Mouse (Mus musculus): ENCODE measurements around the gene Plcd1. TPM values are rescaled to one million over a fixed set of nuclear protein-coding genes. Genes with fewer than 3 reads are reported as not detected.

The Plcd1 gene
- 16.8 and 18.7 TPM in 2 replicates for polyA plus RNA-seq (2015; fragmentation: Nextera tagmentation; extraction: Ambion mirVana)

DNA sequence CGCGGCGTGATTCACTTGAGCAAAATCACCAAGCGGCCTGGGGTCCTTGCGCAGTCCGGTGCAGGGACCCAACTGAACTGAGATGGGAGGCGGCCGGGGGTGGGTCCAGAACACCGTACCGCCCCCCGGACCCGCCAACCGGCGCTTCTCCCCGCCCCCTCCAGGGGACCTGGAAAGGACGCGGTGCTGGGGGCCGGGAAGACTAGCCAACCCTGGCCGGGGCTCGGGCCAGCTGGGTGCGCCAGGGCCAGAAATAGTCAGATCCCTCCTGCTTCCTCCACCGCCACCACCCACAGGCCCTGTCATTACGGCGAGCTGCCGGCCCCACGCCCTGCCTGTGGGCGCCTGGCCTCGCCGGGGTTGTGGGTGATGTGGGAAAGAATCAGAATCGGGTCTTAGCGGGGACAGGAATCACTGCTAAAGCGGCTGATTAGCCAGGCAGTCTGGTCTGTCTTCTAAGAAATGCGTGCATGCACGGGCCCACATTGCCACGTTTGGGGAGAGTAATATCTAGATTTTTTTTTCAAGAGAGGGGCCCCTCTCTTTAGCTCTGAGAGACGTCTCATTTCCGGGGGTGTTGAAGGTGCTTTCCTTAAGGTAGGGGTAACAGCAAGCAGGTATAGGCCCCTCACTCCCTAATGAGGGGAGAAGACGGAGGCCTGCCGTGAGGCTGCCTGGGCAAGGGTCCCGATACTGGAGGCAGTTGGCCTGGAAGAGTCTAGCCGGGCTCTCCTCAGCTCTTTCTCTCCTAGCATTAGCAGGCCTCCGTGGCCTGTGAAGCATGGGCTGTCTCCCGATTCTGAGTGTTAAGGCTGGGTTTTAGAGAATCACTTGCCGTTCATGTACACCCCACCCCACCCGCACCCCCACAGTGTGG, at the start of gene Plcd1:
TSS of gene Plcd1 (minus strand) at position 84 of the 877 bp plus-strand sequence.
- Histone ChIP-seq H3K36me3 (no peaks in the 10 kb centered on the region), H3K4me2 (replicated peaks) (peak within 1 kb of the TSS; percentile 94), H3K9ac (peak within 1 kb of the TSS; percentile 48), H3K9me3 (no peaks in the 10 kb centered on the region), H3K27ac (peak within 1 kb of the TSS; percentile 13; the same call in 1 of the 2 replicates), H3K4me1 (replicated peaks) (peaks cover 21% of the 10 kb centered on the region), H3K27me3 (replicated peaks) (no peaks in the 10 kb centered on the region), H3K4me3 (replicated peaks) (peak within 1 kb of the TSS; percentile 55)
- WGBS = 14% methylated on average over 45 of the region's 45 CpGs
- peak; percentile 77 for ATAC-seq

- ATAC-seq = no peak
- no peaks in the 10 kb centered on the region for H3K4me1 ChIP-seq (replicated peaks)
Observed at GRCm38 (mm10) chr9:119142066-119142465, 48.8 kb upstream of the Plcd1 start.

GRCm38 (mm10) chr9:119138836-119139235, 45.5 kb upstream of the Plcd1 start:
- no peak overlapping the region for H3K4me3 ChIP-seq (replicated peaks)
- H3K4me2 ChIP-seq (replicated peaks) = no peak overlapping the region
- no peaks in the 10 kb centered on the region for H3K36me3 ChIP-seq
- no peaks in the 10 kb centered on the region for H3K4me1 ChIP-seq (replicated peaks)
- 76% methylated on average over 2 of the region's 2 CpGs for WGBS
- H3K9ac ChIP-seq = no peak overlapping the region
- H3K27ac ChIP-seq = no peak overlapping the region
- ATAC-seq = no peak
- no peaks in the 10 kb centered on the region for H3K9me3 ChIP-seq
- no peaks in the 10 kb centered on the region for H3K27me3 ChIP-seq (replicated peaks)

More at GRCm38 (mm10) chr9:119142066-119142465, 48.8 kb upstream of the Plcd1 start:
- 65% methylated on average over 5 of the region's 5 CpGs for WGBS
- no peaks in the 10 kb centered on the region for H3K36me3 ChIP-seq
- H3K9ac ChIP-seq = no peak overlapping the region
- H3K27ac ChIP-seq = no peak overlapping the region
- H3K4me3 ChIP-seq (replicated peaks) = no peak overlapping the region
- H3K27me3 ChIP-seq (replicated peaks) = no peaks in the 10 kb centered on the region
- no peak overlapping the region for H3K4me2 ChIP-seq (replicated peaks)
- H3K9me3 ChIP-seq = no peaks in the 10 kb centered on the region

GRCm38 (mm10) chr9:119130692-119131091, 37.4 kb upstream of the Plcd1 start:
- 20% methylated on average over 5 of the region's 5 CpGs for WGBS
- ATAC-seq = no peak

DNA sequence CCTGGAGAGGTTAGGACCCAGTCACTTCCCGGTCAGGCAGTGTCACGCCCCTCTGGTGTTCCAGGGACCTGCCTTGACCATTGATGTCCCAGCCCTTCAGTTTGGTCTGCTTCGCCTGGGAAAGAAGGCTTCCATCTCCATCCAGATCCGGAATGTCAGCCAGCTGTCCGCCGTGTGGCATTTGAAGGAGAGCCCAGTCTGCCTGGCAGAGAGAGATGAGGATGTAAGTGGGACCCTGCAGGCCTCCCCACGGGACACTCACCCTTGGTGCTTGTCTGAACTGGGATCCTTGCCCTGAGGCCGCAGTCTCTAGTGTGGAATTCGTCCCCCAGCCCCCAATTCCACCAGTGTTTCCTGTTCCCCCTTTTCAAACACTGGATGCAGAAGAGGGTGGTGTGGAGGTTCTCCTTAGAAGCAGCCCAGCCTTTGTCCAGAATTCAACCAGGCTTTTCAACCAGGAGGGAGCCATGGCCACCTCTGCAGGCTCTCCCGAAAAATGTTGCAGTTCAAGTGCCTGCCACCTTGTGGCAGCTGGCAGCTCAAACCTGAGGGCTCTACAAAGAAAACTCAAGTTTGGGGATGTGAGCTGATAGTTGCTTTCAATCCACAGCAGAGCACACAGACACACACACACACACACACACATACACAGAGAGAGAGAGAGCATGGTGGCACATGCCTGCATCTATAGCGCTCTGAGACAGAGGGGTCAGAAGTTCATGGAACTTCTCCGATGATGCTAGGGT, 35.3 kb upstream of the Plcd1 start:
- no peak overlapping the region for H3K9ac ChIP-seq
- no peak overlapping the region for H3K27ac ChIP-seq
- no peaks in the 10 kb centered on the region for H3K36me3 ChIP-seq
- H3K9me3 ChIP-seq = no peaks in the 10 kb centered on the region
- WGBS = 78% methylated on average over 12 of the region's 12 CpGs
- ATAC-seq = no peak; the same call in 1 of the 2 replicates
- no peaks in the 10 kb centered on the region for H3K27me3 ChIP-seq (replicated peaks)
- 0 out of 2 replicates have a peak, but pooled peaks cover 4% of the 10 kb centered on the region for H3K4me1 ChIP-seq (replicated peaks)
- H3K4me2 ChIP-seq (replicated peaks) = no peak overlapping the region
- H3K4me3 ChIP-seq (replicated peaks) = no peak overlapping the region

More at GRCm38 (mm10) chr9:119130692-119131091, 37.4 kb upstream of the Plcd1 start:
- Histone ChIP-seq H3K9ac (no peak overlapping the region), H3K4me3 (replicated peaks) (no peak overlapping the region), H3K4me2 (replicated peaks) (no peak overlapping the region), H3K4me1 (replicated peaks) (0 out of 2 replicates have a peak, but pooled peaks cover 4% of the 10 kb centered on the region), H3K9me3 (no peaks in the 10 kb centered on the region), H3K36me3 (no peaks in the 10 kb centered on the region), H3K27ac (no peak overlapping the region), H3K27me3 (replicated peaks) (no peaks in the 10 kb centered on the region)

- WGBS = 85% methylated on average over 18 of the region's 18 CpGs
- Histone ChIP-seq H3K4me2 (replicated peaks) (no peak overlapping the region), H3K9me3 (no peaks in the 10 kb centered on the region), H3K27ac (no peak overlapping the region), H3K36me3 (no peaks in the 10 kb centered on the region), H3K4me1 (replicated peaks) (no peaks in the 10 kb centered on the region), H3K9ac (no peak overlapping the region), H3K27me3 (replicated peaks) (no peaks in the 10 kb centered on the region), H3K4me3 (replicated peaks) (no peak overlapping the region)
- ATAC-seq = no peak
Observed at GRCm38 (mm10) chr9:119122596-119123369, 29.5 kb upstream of the Plcd1 start.

GRCm38 (mm10) chr9:119120168-119120560, 26.9 kb upstream of the Plcd1 start:
- H3K36me3 ChIP-seq = no peaks in the 10 kb centered on the region
- H3K4me2 ChIP-seq (replicated peaks) = no peak overlapping the region
- H3K27ac ChIP-seq = no peak overlapping the region
- 51% methylated on average over 3 of the region's 3 CpGs for WGBS
- no peak for ATAC-seq
- H3K4me3 ChIP-seq (replicated peaks) = no peak overlapping the region
- no peak overlapping the region for H3K9ac ChIP-seq
- H3K27me3 ChIP-seq (replicated peaks) = no peaks in the 10 kb centered on the region
- H3K9me3 ChIP-seq = no peaks in the 10 kb centered on the region
- H3K4me1 ChIP-seq (replicated peaks) = no peaks in the 10 kb centered on the region

- H3K27me3 ChIP-seq (replicated peaks) = no peaks in the 10 kb centered on the region
Observed at GRCm38 (mm10) chr9:119119409-119120167, 26.3 kb upstream of the Plcd1 start.

DNA sequence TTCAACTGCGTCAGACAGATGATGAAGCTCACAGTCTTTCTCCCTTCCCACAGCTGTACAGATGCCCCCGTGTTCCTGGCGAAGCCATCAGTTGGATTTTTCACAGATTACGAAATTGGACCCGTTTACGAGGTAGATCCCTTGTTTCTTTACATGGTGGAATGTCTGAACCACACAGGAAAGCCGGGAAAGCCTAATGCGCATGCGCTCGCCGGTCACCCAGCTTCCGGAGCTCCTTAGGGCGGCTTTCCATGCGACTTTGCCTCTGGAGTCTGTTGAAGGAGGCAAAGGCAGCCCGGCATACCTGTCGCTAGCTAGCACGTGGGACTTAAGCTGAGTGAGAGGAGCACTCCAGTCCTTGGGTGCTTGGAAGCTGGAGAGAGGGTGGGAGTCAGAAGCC, 21.6 kb upstream of the Plcd1 start:
- no peak overlapping the region for H3K9ac ChIP-seq
- no peak overlapping the region for H3K4me3 ChIP-seq (replicated peaks)
- H3K27ac ChIP-seq = no peak overlapping the region
- H3K36me3 ChIP-seq = no peaks in the 10 kb centered on the region
- no peaks in the 10 kb centered on the region for H3K4me1 ChIP-seq (replicated peaks)
- no peak overlapping the region for H3K4me2 ChIP-seq (replicated peaks)
- WGBS = 86% methylated on average over 17 of the region's 17 CpGs
- no peaks in the 10 kb centered on the region for H3K9me3 ChIP-seq
- no peak for ATAC-seq
- H3K27me3 ChIP-seq (replicated peaks) = no peaks in the 10 kb centered on the region

More at GRCm38 (mm10) chr9:119119409-119120167, 26.3 kb upstream of the Plcd1 start:
- Histone ChIP-seq H3K4me1 (replicated peaks) (no peaks in the 10 kb centered on the region), H3K4me3 (replicated peaks) (no peak overlapping the region), H3K27ac (no peak overlapping the region), H3K9me3 (no peaks in the 10 kb centered on the region), H3K4me2 (replicated peaks) (no peak overlapping the region), H3K36me3 (no peaks in the 10 kb centered on the region), H3K9ac (no peak overlapping the region)
- no peak for ATAC-seq
- WGBS = 84% methylated on average over 19 of the region's 19 CpGs

DNA sequence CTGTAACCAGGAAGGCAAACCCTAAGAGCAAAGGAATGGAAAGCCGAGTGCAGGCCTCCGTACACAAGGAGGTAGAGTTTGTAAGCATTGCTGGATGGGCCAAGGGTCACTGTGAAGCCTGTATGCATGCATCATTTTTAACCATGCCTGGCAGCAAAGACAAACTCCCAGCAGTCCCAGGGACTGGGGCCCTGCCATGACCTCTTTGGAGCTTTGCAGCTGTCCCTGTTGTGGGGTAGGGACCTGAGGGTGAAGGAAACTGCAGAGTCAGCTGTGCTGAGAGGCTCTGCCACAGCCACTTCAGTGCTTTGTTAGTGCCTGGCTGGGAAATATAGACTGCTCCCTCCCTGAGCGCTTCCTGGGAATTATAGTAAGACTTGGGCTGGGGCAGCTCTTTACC, 17.3 kb upstream of the Plcd1 start:
- Histone ChIP-seq H3K4me2 (replicated peaks) (no peak overlapping the region), H3K4me3 (replicated peaks) (no peak overlapping the region), H3K27ac (no peak overlapping the region), H3K9ac (no peak overlapping the region), H3K9me3 (no peaks in the 10 kb centered on the region), H3K36me3 (no peaks in the 10 kb centered on the region), H3K27me3 (replicated peaks) (no peaks in the 10 kb centered on the region), H3K4me1 (replicated peaks) (no peaks in the 10 kb centered on the region)
- peak; percentile 28; the same call in 1 of the 2 replicates for ATAC-seq
- 41% methylated on average over 3 of the region's 3 CpGs for WGBS

- Histone ChIP-seq H3K4me2 (replicated peaks) (no peak overlapping the region), H3K9me3 (no peaks in the 10 kb centered on the region), H3K27ac (no peak overlapping the region), H3K4me3 (replicated peaks) (no peak overlapping the region), H3K36me3 (no peaks in the 10 kb centered on the region), H3K4me1 (replicated peaks) (no peaks in the 10 kb centered on the region), H3K27me3 (replicated peaks) (no peaks in the 10 kb centered on the region), H3K9ac (no peak overlapping the region)
- ATAC-seq = no peak
- WGBS = 61% methylated on average over 12 of the region's 12 CpGs
Observed at GRCm38 (mm10) chr9:119109685-119110353, 16.5 kb upstream of the Plcd1 start.

Measured in intestine, embryonic 15.5 days (tissue).